Mouse (Mus musculus) left cerebral cortex, postnatal 36 days (tissue): Measurements from ENCODE around the gene Gm13275. TPM values are rescaled to one million over a fixed set of nuclear protein-coding genes. Genes with fewer than 3 reads are reported as not detected.
"Not testable (repeated sequence)": the region's sequence is repeated elsewhere in the genome, so short reads cannot be mapped to it uniquely, and the experiment has no call there.

Experiments
- DNase-seq, 2 experiments: peaks; one replicate each; pipeline ENCODE4 v3.0.0; 2021 to 2022; ENCODE audit warnings: low spot score in 2 of 2, mixed read lengths in 1 of 2
- intact Hi-C: fragments of 180-260 bp; cut with DNase I; formaldehyde crosslinking; loops from one replicate; pipeline ENCODE4 v1.15.1; 2025
- total RNA-seq, 2 experiments: library from RNA; stranded (reverse); gene quantifications; 2 replicates each; pipeline ENCODE4 v1.2.3; 2021

The Gm13275 gene
- total RNA-seq, 2 experiments from 2014 or later, result not detected

DNA sequence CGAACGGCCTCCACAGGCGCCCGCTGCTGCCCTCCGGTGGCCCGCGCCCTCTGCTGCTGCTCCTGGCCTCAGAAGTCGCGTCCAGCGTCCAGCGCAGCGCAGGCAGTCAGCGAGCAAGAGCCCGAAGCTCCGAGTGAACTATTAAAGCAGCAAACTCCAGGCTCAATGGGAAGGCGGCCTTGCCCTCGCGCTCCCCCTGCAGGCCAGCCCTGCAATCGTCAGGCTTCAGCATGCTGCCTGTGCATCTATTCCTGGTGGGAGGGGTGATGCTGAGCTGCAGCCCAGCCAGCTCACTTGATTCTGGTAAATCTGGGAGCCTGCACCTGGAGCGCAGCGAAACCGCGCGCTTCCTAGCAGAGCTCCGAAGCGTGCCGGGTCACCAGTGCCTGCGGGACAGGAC lies 5.9 kb upstream of the Gm13275 start, which contains the start of gene Gm13277:
Gene Gm13277, plus strand, starts transcription at position 231 of the 400 bp plus-strand sequence.
- intact Hi-C loops, result not testable (repeated sequence)
- peak; percentile 40 to 53 for DNase-seq

DNA sequence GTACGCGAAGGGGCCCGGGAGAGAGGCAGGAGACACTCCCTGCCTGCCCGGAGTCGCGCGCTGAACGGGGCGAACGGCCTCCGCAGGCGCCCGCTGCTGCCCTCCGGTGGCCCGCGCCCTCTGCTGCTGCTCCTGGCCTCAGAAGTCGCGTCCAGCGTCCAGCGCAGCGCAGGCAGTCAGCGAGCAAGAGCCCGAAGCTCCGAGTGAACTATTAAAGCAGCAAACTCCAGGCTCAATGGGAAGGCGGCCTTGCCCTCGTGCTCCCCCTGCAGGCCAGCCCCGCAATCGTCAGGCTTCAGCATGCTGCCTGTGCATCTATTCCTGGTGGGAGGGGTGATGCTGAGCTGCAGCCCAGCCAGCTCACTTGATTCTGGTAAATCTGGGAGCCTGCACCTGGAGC lies 3.0 kb upstream of the Gm13275 start, which contains the start of gene Gm13278:
Gene Gm13278, plus strand, starts transcription at position 301 of the 400 bp plus-strand sequence.
- DNase-seq, intact Hi-C loops: not testable (repeated sequence)

DNA sequence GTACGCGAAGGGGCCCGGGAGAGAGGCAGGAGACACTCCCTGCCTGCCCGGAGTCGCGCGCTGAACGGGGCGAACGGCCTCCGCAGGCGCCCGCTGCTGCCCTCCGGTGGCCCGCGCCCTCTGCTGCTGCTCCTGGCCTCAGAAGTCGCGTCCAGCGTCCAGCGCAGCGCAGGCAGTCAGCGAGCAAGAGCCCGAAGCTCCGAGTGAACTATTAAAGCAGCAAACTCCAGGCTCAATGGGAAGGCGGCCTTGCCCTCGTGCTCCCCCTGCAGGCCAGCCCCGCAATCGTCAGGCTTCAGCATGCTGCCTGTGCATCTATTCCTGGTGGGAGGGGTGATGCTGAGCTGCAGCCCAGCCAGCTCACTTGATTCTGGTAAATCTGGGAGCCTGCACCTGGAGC lies 2.8 kb downstream of the Gm13275 start, which contains the start of gene Gm13279:
Gene Gm13279, plus strand, starts transcription at position 301 of the 400 bp plus-strand sequence.
- intact Hi-C loops, DNase-seq: not testable (repeated sequence)

DNA sequence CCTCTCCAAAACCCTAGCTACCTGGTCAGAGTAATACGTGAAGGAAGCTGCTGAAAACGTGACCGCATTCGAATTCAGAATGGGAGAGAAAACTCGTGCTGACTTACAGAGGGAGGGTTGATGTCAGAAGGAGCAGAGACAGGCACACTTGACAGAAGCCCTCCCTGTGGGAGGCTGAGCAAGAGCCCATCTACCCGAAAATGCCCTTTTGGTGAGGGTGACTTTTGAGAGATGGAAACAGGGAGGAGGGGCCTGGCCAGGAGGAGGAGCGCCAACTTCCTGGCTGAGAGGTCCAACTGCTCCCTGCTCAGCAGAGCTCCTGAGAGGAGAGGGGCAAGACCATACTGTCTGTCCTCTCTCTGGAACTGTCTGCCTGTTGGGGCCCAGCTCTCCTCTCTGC lies 5.1 kb downstream of the Gm13275 start, which contains the start of gene Gm13285:
Gene Gm13285, plus strand, starts transcription at position 301 of the 400 bp plus-strand sequence.
- intact Hi-C loops, DNase-seq: not testable (repeated sequence)

DNA sequence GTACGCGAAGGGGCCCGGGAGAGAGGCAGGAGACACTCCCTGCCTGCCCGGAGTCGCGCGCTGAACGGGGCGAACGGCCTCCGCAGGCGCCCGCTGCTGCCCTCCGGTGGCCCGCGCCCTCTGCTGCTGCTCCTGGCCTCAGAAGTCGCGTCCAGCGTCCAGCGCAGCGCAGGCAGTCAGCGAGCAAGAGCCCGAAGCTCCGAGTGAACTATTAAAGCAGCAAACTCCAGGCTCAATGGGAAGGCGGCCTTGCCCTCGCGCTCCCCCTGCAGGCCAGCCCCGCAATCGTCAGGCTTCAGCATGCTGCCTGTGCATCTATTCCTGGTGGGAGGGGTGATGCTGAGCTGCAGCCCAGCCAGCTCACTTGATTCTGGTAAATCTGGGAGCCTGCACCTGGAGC lies 8.7 kb downstream of the Gm13275 start, which contains the start of gene Gm13287:
Gene Gm13287, plus strand, starts transcription at position 301 of the 400 bp plus-strand sequence.
- intact Hi-C loops, DNase-seq: not testable (repeated sequence)

DNA sequence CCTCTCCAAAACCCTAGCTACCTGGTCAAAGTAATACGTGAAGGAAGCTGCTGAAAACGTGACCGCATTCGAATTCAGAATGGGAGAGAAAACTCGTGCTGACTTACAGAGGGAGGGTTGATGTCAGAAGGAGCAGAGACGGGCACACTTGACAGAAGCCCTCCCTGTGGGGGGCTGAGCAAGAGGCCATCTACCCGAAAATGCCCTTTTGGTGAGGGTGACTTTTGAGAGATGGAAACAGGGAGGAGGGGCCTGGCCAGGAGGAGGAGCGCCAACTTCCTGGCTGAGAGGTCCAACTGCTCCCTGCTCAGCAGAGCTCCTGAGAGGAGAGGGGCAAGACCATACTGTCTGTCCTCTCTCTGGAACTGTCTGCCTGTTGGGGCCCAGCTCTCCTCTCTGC lies 10.9 kb downstream of the Gm13275 start, which contains the start of gene Gm13288:
Gene Gm13288, plus strand, starts transcription at position 301 of the 400 bp plus-strand sequence.
- DNase-seq, intact Hi-C loops: not testable (repeated sequence)

DNA sequence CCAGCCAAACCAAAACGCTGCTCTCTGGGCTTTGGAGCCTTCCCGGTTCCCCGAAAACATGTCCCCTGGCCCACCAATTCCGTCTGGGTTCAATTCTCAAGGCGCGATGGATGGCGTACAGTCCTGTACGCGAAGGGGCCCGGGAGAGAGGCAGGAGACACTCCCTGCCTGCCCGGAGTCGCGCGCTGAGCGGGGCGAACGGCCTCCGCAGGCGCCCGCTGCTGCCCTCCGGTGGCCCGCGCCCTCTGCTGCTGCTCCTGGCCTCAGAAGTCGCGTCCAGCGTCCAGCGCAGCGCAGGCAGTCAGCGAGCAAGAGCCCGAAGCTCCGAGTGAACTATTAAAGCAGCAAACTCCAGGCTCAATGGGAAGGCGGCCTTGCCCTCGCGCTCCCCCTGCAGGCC lies 11.5 kb downstream of the Gm13275 start:
- DNase-seq, intact Hi-C loops: not testable (repeated sequence)

DNA sequence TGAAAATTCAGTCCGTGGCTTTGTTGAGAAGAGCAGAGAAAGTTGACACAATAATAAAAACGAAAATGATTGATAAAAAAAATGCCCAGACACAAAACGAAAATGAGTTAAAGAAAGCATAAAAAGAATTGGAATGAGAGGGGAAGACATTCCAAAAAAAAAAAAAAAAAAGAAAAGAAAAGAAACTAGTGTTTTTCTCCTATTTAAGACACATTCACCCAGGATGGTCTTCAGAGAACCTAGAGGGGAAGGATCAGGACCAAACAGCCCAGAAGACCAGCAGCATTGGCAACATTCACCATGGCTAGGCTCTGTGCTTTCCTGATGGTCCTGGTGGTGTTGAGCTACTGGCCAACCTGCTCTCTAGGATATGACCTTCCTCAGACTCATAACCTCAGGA lies 21.6 kb downstream of the Gm13275 start, which contains the start of gene Ifna7:
Gene Ifna7, plus strand, starts transcription at position 301 of the 400 bp plus-strand sequence.
- no peak for DNase-seq
- intact Hi-C loops, result no loop called here

DNA sequence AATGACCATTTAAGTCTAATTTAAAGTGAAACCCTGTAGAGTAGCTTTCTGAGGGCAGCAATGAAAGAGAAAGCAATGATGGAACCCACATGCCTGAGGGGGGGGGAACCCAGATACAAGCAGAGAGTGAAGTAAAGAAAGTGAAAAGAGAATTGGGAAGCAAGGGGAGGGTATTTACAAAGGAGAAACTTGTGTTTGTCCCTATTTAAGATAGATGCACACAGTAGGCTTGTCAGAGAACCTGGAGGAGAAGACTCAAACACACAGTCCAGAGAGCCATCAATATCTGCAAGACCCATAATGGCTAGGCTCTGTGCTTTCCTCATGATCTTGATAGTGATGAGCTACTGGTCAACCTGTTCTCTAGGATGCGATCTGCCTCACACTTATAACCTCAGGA lies 25.4 kb downstream of the Gm13275 start, which contains the start of gene Ifna11:
Gene Ifna11, plus strand, starts transcription at position 301 of the 400 bp plus-strand sequence.
- intact Hi-C loops, result no loop called here
- DNase-seq, result no peak

DNA sequence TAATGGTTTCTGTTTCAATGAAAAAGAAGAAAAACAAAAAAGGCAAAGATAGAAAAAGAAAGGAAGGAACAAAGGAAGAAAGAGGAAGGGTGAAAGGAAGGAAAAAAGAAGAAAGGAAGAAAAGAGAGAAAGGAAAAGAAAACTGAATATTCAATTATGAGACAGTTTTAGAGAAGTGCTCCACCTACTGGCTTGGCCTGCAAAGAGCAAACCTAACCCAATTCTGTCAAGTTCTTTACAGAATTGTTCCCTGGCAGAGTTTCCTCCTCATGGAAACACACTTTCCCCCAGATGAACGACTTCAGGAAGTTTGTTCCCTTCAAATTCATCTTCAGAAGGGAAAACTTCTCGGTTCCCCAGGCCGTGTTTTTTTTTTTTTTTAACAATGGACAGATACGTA lies 28.7 kb downstream of the Gm13275 start:
- intact Hi-C loops, result no loop called here
- no peak for DNase-seq

DNA sequence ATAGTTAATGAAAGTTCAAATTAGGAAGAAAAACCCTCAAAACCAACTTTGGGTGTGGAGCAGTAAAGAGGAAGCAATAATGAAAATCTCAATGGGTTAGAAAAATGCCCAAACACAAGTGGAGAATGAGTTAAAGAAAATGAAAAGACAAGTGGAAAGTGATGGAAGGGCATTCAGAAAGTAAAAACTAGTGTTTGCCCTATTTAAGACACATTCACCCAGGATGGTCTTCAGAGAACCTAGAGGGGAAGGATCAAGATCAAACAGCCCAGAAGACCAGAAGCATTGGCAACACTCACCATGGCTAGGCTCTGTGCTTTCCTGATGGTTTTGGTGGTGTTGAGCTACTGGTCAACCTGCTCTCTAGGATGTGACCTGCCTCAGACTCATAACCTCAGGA lies 32.8 kb downstream of the Gm13275 start, which contains the start of gene Ifna6:
Gene Ifna6, plus strand, starts transcription at position 301 of the 400 bp plus-strand sequence.
- intact Hi-C loops, DNase-seq: not testable (repeated sequence)

DNA sequence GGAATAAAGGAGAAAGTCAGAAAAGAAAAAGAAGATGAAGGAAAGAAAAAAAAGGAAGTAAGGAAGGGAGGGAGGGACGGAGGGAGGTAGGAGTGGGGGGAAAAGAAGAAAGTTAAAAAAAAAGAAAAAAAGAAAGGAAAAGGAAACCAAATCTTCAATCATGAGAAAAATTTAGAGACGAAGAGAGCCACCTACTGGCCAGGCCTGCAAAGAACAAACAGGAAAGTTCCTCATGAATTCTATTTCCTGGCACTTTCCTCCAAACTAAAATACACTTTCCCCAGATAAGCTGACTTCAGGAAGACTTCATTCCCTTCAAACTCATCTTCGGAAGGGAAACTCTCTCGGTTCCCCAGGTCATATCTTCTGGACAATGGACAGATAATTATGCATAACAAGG lies 36.2 kb downstream of the Gm13275 start:
- intact Hi-C loops, result no loop called here
- no peak for DNase-seq

DNA sequence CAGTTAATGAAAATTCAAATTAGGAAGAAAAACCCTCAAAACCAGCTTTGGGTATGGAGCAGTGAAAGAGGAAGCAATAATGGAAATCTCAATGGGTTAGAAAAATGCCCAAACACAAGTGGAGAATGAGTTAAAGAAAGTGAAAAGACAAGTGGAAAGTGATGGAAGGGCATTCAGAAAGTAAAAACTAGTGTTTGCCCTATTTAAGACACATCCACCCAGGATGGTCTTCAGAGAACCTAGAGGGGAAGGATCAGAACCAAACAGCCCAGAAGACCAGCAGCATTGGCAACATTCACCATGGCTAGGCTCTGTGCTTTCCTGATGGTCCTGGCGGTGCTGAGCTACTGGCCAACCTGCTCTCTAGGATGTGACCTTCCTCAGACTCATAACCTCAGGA lies 40.9 kb downstream of the Gm13275 start, which contains the start of gene Ifna5:
Gene Ifna5, plus strand, starts transcription at position 301 of the 400 bp plus-strand sequence.
- intact Hi-C loops, DNase-seq: not testable (repeated sequence)

DNA sequence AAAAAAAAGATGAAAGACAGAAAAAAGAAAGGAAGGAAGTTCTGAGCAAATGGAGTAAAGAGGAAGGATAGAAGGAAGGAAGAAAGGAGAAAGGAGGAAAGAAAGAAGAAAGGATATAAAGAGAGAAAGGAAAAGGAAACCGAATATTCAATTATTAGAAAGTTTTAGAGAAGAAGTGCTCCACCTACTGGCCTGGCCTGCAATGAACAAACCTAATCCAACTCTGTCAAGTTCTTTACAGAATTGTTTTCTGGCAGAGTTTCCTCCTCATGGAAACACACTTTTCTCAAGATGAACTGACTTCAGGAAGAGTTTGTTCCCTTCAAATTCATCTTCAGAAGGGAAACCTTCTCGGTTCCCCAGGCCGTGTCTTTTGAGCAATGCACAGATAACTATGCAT lies 44.5 kb downstream of the Gm13275 start:
- intact Hi-C loops, result no loop called here
- DNase-seq, result no peak

DNA sequence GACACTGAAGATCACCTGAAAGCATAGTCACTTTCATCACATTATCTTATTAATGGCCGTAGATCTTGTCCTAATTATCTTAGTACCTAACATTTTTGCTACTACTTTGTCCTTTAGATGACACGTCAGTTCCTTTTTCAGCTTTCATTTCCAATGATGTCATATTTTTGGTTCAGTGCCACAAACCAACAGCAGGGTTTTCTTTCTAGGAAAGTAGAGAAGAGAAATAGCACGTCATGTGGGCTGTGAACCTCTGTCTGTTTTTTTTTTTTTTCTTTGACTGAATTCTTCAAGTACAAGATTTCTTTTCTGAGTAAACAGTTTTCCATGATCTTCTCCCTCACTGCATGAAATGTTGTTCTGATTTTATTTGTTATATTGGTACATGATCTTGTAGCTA lies 45.8 kb downstream of the Gm13275 start:
- intact Hi-C loops, result no loop called here
- no peak for DNase-seq

DNA sequence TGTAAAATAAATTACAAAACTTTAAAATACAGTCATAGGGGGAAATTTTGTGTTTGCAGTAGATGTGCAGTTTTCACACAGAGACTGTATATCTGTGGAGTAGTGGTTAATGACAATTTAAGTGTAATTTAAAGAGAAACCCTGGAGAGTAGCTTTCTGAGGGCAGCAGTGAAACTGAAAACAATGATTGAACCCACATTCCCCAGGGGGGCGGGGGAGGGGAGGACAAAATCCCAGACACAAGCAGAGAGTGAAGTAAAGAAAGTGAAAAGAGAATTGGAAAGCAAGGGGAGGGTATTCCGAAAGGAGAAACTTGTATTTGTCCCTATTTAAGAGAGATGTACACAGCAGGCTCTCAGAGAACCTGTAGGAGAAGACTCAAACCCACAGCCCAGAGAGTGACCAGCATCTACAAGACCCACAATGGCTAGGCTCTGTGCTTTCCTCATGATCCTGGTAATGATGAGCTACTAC lies 47.2 kb downstream of the Gm13275 start, which contains the start of gene Ifna4:
Gene Ifna4, plus strand, starts transcription at position 424 of the 474 bp plus-strand sequence.
- no peak for DNase-seq
- intact Hi-C loops, result no loop called here

Other genes with a start within 250 kb of the Gm13275 start
- gene Ifna15, start 236.2 kb upstream of the Gm13275 start, total RNA-seq, result not detected
- not detected for gene Ifna14, start 222.7 kb upstream of the Gm13275 start, total RNA-seq
- gene Ifna9, start 202.1 kb upstream of the Gm13275 start, total RNA-seq, result not detected
- gene Ifna12, start 191.1 kb upstream of the Gm13275 start, total RNA-seq, result not detected
- gene C87499, start 160.1 kb upstream of the Gm13275 start, total RNA-seq, result not detected
- gene Ifna13, start 150.0 kb upstream of the Gm13275 start, total RNA-seq, result not detected
- not detected for gene Ifna16, start 117.6 kb upstream of the Gm13275 start, total RNA-seq
- not detected for gene Ifna2, start 110.6 kb upstream of the Gm13275 start, total RNA-seq
- not detected for gene Ifnab, start 103.1 kb upstream of the Gm13275 start, total RNA-seq
- 1 to 10 TPM in 1 of 2 experiments, under 1 TPM in 1; 0.66 to 1.5 TPM for gene Gm26566, start 72.7 kb upstream of the Gm13275 start, total RNA-seq
- gene Klhl9, start 72.0 kb upstream of the Gm13275 start, total RNA-seq, result 100 to 1,000 TPM in 1 of 2 experiments, 10 to 100 TPM in 1; 92.7 to 101 TPM
- gene Gm13271, start 39.6 kb upstream of the Gm13275 start, total RNA-seq, result not detected
- not detected for gene Gm13283, start 34.4 kb upstream of the Gm13275 start, total RNA-seq
- gene Gm13290, start 20.7 kb upstream of the Gm13275 start, total RNA-seq, result not detected
- not detected for gene Gm13289, start 17.6 kb upstream of the Gm13275 start, total RNA-seq
- not detected for gene Gm13272, start 14.6 kb upstream of the Gm13275 start, total RNA-seq
- not detected for gene Ifnz, start 12.4 kb upstream of the Gm13275 start, total RNA-seq
- not detected for gene Gm13276, start 8.8 kb upstream of the Gm13275 start, total RNA-seq
- gene Gm13277, start 5.9 kb upstream of the Gm13275 start, total RNA-seq, result not detected
- not detected for gene Gm13278, start 2.9 kb upstream of the Gm13275 start, total RNA-seq
- not detected for gene Gm13279, start 2.9 kb downstream of the Gm13275 start, total RNA-seq
- gene Gm13285, start 5.2 kb downstream of the Gm13275 start, total RNA-seq, result not detected
- not detected for gene Gm13287, start 8.8 kb downstream of the Gm13275 start, total RNA-seq
- not detected for gene Gm13288, start 11.0 kb downstream of the Gm13275 start, total RNA-seq
- not detected for gene Ifna7, start 21.7 kb downstream of the Gm13275 start, total RNA-seq
- gene Ifna11, start 25.5 kb downstream of the Gm13275 start, total RNA-seq, result not detected
- gene Ifna6, start 32.9 kb downstream of the Gm13275 start, total RNA-seq, result not detected
- gene Ifna5, start 41.0 kb downstream of the Gm13275 start, total RNA-seq, result not detected
- gene Ifna4, start 47.4 kb downstream of the Gm13275 start, total RNA-seq, result not detected
- not detected for gene Ifna1, start 55.6 kb downstream of the Gm13275 start, total RNA-seq
- gene Ifne, start 85.7 kb downstream of the Gm13275 start, total RNA-seq, result not detected